Mouse (Mus musculus) C2C12 (cell line): ENCODE data around the gene Chrna5.

Experiments
- CEBPB ChIP-seq: IDR thresholded peaks from one replicate; pipeline ENCODE4 v1.6.1; 2011; ENCODE audit warnings: low read depth, mild to moderate bottlenecking, control low read depth, moderate library complexity
- CTCF ChIP-seq: IDR thresholded peaks from one replicate; pipeline ENCODE4 v1.5.1; 2011; ENCODE audit not compliant: control insufficient read depth, insufficient read depth, insufficient read length
- FOSL1 ChIP-seq: IDR thresholded peaks from one replicate; pipeline ENCODE4 v1.8.0; 2011; ENCODE audit warnings: mild to moderate bottlenecking, low read length; ENCODE audit not compliant: poor library complexity, insufficient read depth, severe bottlenecking
- MAX ChIP-seq: IDR thresholded peaks from one replicate; pipeline ENCODE4 v1.6.1; 2011; ENCODE audit warnings: mild to moderate bottlenecking, control low read depth
- MYOD1 ChIP-seq: IDR thresholded peaks from one replicate; pipeline ENCODE4 v1.6.1; 2011; ENCODE audit warnings: low read depth; ENCODE audit not compliant: control insufficient read depth, insufficient read length
- MYOG ChIP-seq: IDR thresholded peaks from one replicate; pipeline ENCODE4 v1.6.1; 2011; ENCODE audit not compliant: control insufficient read depth, insufficient read length; ENCODE audit errors: extremely low read depth
- USF1 ChIP-seq: IDR thresholded peaks from one replicate; pipeline ENCODE4 v1.6.1; 2011; ENCODE audit warnings: low read depth, mild to moderate bottlenecking, control low read depth, moderate library complexity

- no peak for TF ChIP-seq USF1
- no peak for TF ChIP-seq CEBPB
- TF ChIP-seq CTCF: no peak
- TF ChIP-seq MAX: no peak
- TF ChIP-seq MYOD1: no peak
- TF ChIP-seq MYOG: no peak
- TF ChIP-seq FOSL1: no peak
Measured at GRCm38 (mm10) chr9:54961059-54961458, 19.6 kb upstream of the Chrna5 start.
